Mouse (Mus musculus) ovary, adult 18-20 months (tissue): ENCODE results near the gene Cldnd2.

Source experiments
- DNase-seq: peaks from one replicate; pipeline ENCODE4 v3.0.0; 2022; ENCODE audit warnings: low spot score, mixed read lengths

The Cldnd2 gene

GRCm38 (mm10) chr7:43447801-43448200, 7.2 kb downstream of the Cldnd2 start:
- DNase-seq = no peak

DNA sequence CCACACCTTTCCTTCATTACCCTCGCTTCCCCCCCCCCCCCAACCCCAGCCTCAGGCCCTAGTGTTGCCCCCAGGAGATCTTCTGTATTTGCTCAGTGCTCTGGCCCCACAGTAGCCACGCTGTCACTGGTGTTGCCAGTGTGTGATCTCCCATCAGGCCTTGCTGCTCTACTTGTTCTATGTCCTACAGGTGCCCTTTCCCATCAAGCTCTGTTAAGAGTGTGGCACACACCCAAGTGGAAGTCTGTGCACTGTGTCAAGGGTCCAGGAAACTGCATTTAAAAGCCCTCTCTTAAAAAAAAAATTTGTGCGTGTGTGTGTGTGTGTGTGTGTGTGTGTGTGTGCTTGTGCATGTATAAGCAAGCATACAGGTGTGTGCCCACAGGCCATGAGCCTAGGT, 7.7 kb downstream of the Cldnd2 start:
- DNase-seq = no peak

DNA sequence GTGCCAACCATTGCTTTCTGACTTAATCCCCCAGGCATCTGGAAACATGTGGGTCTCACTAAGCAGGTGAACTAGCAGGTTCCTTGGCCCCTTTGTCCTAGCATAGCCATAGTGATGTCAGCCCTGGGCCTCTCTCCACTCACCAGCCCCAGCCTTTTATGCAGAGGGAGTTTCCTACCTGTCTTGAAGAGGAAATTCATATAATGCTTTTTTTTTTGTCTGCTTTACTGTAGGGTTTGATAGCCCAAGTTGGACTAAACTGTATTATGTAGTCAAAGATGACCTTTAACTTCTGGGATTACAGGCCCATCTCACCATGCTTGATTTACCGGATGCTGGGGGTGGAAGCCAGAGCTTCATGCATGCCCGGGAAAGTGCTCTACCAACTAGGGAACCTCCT, 9.2 kb downstream of the Cldnd2 start:
- no peak for DNase-seq

DNA sequence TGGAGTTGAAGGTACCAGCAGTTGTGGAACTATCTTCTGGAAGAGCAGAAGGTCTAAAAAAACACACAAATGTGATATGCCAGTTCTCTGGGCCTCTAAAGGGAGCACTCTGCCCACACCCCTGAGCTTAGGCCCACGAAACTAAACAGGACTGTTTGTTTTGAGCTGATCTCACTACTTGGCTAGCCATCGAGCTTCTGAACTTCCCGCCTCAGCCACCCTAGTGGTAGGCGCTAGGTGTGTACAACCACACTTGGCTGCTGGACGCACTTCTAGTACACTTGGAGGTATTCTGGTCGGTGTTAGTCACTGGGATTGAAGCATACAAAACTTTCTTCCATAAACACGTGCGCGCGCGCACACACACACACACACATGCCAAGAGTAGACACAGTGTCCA, 11.1 kb downstream of the Cldnd2 start:
- no peak for DNase-seq

DNA sequence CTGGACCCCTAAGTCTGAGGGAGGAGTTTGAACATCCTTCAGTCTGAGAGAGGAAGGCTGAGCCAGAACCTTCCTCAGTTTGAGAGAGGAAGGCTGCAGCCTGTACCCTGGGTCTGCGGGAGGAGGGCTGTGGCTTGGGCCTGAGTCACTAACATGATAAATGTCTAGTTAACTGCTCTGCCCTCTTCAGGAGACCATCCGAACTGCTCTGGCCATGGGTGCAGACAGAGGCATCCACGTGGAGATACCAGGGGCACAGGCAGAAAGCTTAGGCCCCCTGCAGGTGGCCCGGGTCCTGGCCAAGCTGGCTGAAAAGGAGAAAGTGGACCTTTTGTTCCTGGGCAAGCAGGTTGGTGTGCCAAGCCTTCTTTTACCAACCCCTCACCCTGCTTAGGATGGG, 12.0 kb downstream of the Cldnd2 start:
- no peak for DNase-seq

GRCm38 (mm10) chr7:43453599-43454355, 13.2 kb downstream of the Cldnd2 start:
- DNase-seq = no peak

- no peak for DNase-seq
These were observed 13.8 kb downstream of the Cldnd2 start for GRCm38 (mm10) chr7:43454371-43454770.

DNA sequence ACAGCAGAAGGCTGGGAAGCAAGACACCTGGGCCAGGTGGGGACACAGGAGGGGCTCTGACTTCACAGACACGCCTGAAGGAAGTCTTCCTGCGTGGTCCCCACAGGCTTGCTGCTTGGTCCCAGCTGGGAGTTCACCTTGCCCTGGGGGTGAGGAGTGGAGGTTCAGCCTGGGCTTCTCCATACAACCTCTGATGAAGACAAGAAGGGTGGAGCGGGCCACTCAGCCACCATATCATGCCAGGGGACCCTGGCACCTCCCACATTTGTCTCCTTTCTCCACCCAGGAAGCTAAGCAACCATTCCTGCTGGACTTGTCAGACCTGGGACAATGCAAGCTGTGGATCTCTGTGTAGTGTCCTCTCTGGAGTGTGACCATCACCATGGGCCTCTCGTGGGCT, 22.3 kb downstream of the Cldnd2 start, which contains the start of gene Vsig10l:
Gene Vsig10l (plus strand): TSS at position 301 of the 400 bp plus-strand sequence.
- DNase-seq = no peak

- DNase-seq = no peak
These were observed 23.4 kb downstream of the Cldnd2 start for GRCm38 (mm10) chr7:43463976-43464375.

DNA sequence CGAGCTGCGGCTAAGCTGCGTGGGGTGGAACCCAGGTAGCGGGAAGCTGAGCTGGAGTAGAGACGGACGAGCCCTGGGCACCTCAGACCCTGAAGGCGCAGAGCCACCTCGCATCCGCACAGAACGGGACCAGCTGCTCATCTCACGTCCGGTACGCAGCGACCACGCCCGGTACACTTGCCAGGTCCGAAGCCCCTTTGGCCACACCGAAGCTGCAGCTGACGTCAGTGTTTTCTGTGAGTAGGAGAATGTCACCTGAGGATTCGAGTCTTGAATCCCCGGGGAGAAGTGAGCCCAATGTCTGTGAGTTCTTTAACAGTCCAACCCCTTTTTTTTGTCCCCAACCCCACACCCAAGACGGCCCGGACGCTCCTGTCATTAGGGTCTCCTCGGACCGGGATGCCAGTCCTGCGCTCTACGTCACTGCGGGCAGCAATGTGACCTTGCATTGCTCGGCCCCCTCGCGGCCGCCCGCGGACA, 24.3 kb downstream of the Cldnd2 start:
- no peak for DNase-seq

DNA sequence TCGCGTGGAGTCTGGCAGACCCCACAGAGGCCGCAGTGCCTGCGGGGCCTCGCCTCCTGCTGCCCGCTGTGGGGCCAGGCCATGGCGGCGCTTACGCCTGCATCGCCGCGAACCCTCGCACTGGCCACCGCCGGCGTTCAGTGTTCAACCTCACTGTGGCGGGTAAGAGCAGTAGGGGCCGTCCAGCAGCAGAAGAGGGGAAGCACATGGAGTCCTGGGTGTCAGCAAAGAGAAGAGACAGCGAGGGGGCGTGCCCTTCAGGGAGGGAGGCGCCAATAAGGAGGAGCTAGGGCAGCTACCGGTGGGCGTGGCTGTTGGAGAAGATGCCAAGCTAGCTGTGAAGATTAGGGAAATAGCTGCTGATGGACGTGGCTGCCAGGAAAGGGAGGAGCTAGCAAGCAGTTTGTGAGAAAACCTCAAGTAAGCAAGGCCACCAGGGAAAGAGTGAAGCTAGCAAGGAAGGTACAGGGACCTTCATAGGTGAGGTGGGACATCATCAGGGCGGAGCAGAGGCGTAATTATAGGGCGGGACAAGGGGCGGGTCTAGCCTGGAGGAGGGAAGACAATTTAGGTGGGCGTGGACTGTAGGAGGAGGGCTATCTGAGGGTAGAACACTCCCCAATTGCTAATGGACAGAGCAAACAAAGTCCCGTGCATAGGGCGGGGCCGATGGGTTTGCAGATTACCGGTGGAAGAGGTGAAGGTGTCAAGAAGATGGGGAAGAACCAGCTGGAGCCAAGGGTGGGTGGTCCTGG, 24.9 kb downstream of the Cldnd2 start:
- peak; percentile 83 for DNase-seq

GRCm38 (mm10) chr7:43466099-43466694, 25.6 kb downstream of the Cldnd2 start:
- peak; percentile 52 for DNase-seq

GRCm38 (mm10) chr7:43470373-43470772, 29.8 kb downstream of the Cldnd2 start:
- DNase-seq = no peak

GRCm38 (mm10) chr7:43475706-43476105, 35.1 kb downstream of the Cldnd2 start:
- no peak for DNase-seq

- DNase-seq = no peak
These were observed 35.8 kb downstream of the Cldnd2 start for GRCm38 (mm10) chr7:43476376-43476775.

- DNase-seq = no peak
These were observed 40.6 kb downstream of the Cldnd2 start for GRCm38 (mm10) chr7:43481191-43481590.

- no peak for DNase-seq
These were observed 41.6 kb downstream of the Cldnd2 start for GRCm38 (mm10) chr7:43482090-43482716.

GRCm38 (mm10) chr7:43483236-43483635, 42.7 kb downstream of the Cldnd2 start:
- DNase-seq = no peak

DNA sequence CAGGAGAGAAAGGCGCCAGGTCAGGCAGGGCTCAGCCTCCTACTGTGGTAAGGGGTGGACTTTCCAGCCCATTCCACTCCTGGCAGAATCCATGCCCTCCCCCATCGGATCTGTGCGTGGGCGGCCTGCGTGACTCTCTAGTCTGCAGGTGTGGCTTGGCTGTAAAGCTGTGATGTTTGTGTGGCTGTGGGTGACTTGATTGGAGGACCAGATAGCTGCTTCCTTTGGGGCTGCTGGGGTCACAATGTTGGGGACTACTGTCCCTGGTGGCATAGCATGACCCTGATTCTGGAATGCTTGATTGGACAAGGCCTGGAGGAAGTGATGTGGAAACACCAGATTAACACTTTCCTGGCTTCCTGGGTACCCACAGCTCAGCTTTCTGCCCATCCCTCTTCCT, 48.1 kb downstream of the Cldnd2 start:
- DNase-seq = no peak

DNA sequence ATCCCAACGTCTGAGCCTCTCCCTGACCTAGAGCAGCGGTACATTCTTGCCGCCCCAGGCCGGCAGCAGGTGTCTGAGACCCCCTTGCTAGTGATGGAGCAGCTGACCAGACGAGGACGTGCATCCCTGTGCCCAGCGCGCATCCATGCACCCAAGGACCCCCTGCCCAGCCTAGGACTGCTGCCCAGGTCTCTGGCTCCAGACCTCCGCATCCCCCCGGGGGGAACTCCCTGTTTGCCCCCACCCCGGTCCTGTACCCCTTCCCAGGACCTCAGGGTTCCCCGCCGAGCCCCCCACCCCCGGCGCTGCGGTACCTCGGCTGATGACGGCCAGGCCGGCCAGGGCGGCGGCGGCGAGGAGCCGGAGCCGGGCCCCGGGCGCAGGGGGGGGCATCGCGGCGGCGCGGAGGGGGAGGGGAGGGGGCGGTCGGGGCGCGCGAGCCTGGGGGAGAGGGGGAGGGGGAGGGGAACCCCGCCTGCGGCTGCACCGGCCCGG, 49.1 kb downstream of the Cldnd2 start, which contains the start of gene Iglon5:
Gene Iglon5 (minus strand): TSS at position 445 of the 495 bp plus-strand sequence.
- DNase-seq = no peak

- DNase-seq = no peak
These were observed 49.6 kb downstream of the Cldnd2 start for GRCm38 (mm10) chr7:43490182-43490584.

DNA sequence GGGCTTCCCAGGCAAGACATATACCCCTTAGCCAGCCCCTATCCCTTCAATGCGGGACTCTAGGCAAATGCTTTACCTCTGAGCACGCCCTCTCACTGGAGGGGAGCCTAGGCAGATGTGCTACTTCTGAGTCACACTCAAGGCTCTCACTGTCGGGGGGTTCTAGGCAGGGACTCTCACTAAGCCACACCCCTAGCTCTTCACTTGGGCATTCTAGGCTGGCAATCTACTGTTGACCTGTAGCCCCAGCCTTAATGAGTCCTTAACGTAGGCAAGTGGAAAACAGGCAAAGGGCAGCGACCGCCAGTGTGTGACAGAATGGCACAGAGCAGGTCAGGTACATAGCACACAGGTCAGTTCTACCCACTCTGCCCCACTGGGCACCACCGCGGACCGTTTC, 50.3 kb downstream of the Cldnd2 start:
- DNase-seq = no peak
